Mouse (Mus musculus): ENCODE measurements around the gene Adra1b.

DNA sequence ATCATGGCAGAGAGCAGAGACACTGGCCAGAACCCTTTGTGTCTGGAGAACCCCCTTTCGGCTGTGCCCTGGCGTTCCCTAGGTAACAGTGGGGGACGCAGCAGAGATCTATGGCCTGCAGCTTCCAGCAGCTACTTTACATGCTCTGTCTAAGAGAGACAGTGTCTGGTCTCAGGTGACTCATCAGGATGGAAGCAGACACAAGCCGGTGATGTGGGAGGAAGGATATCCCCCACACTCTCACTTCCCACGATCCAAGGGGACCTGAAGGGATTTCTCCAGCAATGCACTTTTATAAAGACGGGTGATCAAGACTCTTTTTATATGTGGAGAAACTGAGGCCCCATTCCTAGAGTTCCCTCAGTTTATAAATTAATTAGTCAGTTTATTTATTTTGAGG, 48.0 kb downstream of the Adra1b start:
- TF ChIP-seq EP300 (IDR thresholded peaks at IDR 0.05; ENCODE audit: low read depth in 1 of 2, low read length in 2 of 2) (no peak), USF2 (IDR thresholded peaks at IDR 0.05; ENCODE audit: borderline replicate concordance in 1 of 2, insufficient read depth in 1 of 2, low read depth in 1 of 2, low read length in 2 of 2) (no peak), POLR2A (IDR thresholded peaks at IDR 0.05; ENCODE audit: control insufficient read depth in 1 of 2, insufficient read depth in 1 of 2, low read depth in 1 of 2, low read length in 2 of 2, poor library complexity in 1 of 2) (no peak), CTCF (IDR thresholded peaks at IDR 0.05 in 2 of 3, conservative IDR thresholded peaks at IDR 0.05 in 1 of 3; ENCODE audit: control insufficient read depth in 1 of 3, insufficient read depth in 1 of 3, low read depth in 2 of 3, low read length in 3 of 3, poor library complexity in 1 of 3, severe bottlenecking in 1 of 3) (no peak), TAL1 (IDR thresholded peaks at IDR 0.05; ENCODE audit: low read length) (no peak), NELFE (IDR thresholded peaks at IDR 0.05; ENCODE audit: low read depth, low read length) (no peak), UBTF (IDR thresholded peaks at IDR 0.05; ENCODE audit: borderline replicate concordance, insufficient read depth, low read depth, low read length) (no peak), TCF12 (IDR thresholded peaks at IDR 0.05; ENCODE audit: low read depth, low read length) (no peak), HCFC1 (IDR thresholded peaks at IDR 0.05; ENCODE audit: low read depth, low read length) (no peak), CHD2 (IDR thresholded peaks at IDR 0.05; ENCODE audit: low read length) (no peak), KAT2A (conservative IDR thresholded peaks at IDR 0.05; ENCODE audit: low read depth, low read length) (no peak)

Measured in MEL (cell line).